Mouse (Mus musculus) bone marrow macrophage, adult 2 months (primary cell): ENCODE measurements around the gene Depdc5. TPM values are rescaled to one million over a fixed set of nuclear protein-coding genes. Genes with fewer than 3 reads are reported as not detected.

Experiments
- H3K27ac ChIP-seq: 2 replicates; pipeline ENCODE4 v1.5.1; 2012; ENCODE audit warnings: low read depth, low read length; ENCODE audit not compliant: insufficient read depth
- H3K4me1 ChIP-seq: 2 replicates; pipeline ENCODE4 v1.6.1; 2012; ENCODE audit warnings: low read length; ENCODE audit not compliant: control insufficient read depth, insufficient read depth
- H3K4me3 ChIP-seq: 2 replicates; pipeline ENCODE4 v1.5.1; 2012; ENCODE audit warnings: mild to moderate bottlenecking, low read length, moderate library complexity; ENCODE audit not compliant: insufficient read depth
- CTCF ChIP-seq: IDR thresholded peaks from 2 replicates; pipeline ENCODE4 v1.5.1; 2012; ENCODE audit warnings: low read depth, mild to moderate bottlenecking, low read length, moderate library complexity
- POLR2A ChIP-seq: IDR thresholded peaks from 2 replicates; pipeline ENCODE4 v1.6.1; 2012; ENCODE audit warnings: mild to moderate bottlenecking, low read depth, low read length, borderline replicate concordance
- polyA plus RNA-seq: library from polyadenylated mRNA; stranded (reverse); fragments of >200 nt; gene quantifications from 2 replicates; pipeline ENCODE4 v1.2.4, GENCODE M21; 2012; ENCODE audit not compliant: missing spikeins, insufficient read depth, insufficient read length

The Depdc5 gene
- polyA plus RNA-seq, 1 experiment: 21.0 TPM

- Histone ChIP-seq H3K27ac (no peak overlapping the region), H3K4me1 (peaks cover 28% of the 10 kb centered on the region), H3K4me3 (no peak overlapping the region)
- TF ChIP-seq CTCF (no peak), POLR2A (no peak)
Measured at GRCm38 (mm10) chr5:32996560-32996959, 133.1 kb downstream of the Depdc5 start.

- H3K4me1 ChIP-seq: peaks cover 29% of the 10 kb centered on the region
- TF ChIP-seq POLR2A: no peak
- no peak for TF ChIP-seq CTCF
- no peak overlapping the region for H3K4me3 ChIP-seq
- no peak overlapping the region for H3K27ac ChIP-seq
Measured at GRCm38 (mm10) chr5:32997686-32998085, 134.2 kb downstream of the Depdc5 start.

DNA sequence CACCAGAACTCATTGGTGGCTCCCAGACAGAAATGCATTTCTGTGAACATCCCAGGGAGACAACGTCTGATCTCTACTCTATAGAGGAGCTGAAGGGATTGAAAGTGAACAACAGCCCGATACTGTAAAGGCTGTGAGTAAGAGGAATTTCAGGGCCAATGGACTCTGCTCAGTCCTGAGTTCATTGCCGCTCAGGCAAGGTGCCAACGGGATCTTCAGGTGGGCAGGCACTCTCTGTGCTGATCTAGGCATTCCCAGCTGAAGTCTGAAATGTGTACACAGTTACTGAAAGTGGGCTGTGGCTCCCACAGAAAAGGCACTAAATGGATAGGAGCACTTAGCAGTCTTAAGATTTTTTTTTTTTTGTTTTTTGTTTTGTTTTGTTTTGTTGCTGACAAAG is 135.3 kb downstream of the Depdc5 start:
- Histone ChIP-seq H3K4me3 (no peak overlapping the region), H3K27ac (no peak overlapping the region), H3K4me1 (peaks cover 40% of the 10 kb centered on the region)
- no peak for TF ChIP-seq CTCF
- no peak for TF ChIP-seq POLR2A

- Histone ChIP-seq H3K4me1 (peaks cover 47% of the 10 kb centered on the region), H3K27ac (no peak overlapping the region), H3K4me3 (no peak overlapping the region)
- TF ChIP-seq POLR2A: no peak
- no peak for TF ChIP-seq CTCF
Measured at GRCm38 (mm10) chr5:33001111-33001510, 137.6 kb downstream of the Depdc5 start.

DNA sequence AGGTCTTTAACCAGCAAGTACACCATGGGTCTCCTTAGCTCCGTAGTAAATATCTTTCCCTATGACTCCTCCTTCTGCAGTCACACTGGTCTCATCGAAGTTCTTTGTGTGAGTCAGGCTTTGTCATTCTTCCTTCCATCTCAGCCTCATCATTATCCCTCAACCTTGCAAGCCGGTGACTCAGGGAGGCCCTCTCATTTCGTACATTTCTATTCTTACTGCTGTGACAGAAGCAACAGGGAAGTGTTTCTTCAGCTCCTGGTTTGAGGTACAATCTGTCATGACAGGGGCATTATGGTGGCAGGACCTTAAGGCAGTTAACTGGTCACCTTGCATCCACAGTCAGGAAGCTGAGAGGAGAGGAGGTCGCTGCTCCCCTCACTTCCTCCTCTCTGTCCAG is 139.3 kb downstream of the Depdc5 start:
- Histone ChIP-seq H3K27ac (no peak overlapping the region), H3K4me1 (peaks cover 41% of the 10 kb centered on the region), H3K4me3 (no peak overlapping the region)
- TF ChIP-seq POLR2A (no peak), CTCF (no peak)

- H3K27ac ChIP-seq: 0 out of 2 replicates have a peak overlapping the region, but pooled peaks have one; percentile 8
- no peak for TF ChIP-seq POLR2A
- TF ChIP-seq CTCF: no peak
- H3K4me3 ChIP-seq: no peak overlapping the region
- H3K4me1 ChIP-seq: peaks cover 38% of the 10 kb centered on the region
Measured at GRCm38 (mm10) chr5:33003500-33003899, 140.0 kb downstream of the Depdc5 start.

- H3K4me1 ChIP-seq: peaks cover 40% of the 10 kb centered on the region
- H3K4me3 ChIP-seq: no peak overlapping the region
- no peak overlapping the region for H3K27ac ChIP-seq
- TF ChIP-seq CTCF (no peak), POLR2A (no peak)
Measured at GRCm38 (mm10) chr5:33004110-33004509, 140.6 kb downstream of the Depdc5 start.

GRCm38 (mm10) chr5:33005442-33006145 is 142.1 kb downstream of the Depdc5 start:
- Histone ChIP-seq H3K4me3 (no peak overlapping the region), H3K27ac (peak overlapping the region; percentile 55), H3K4me1 (peaks cover 51% of the 10 kb centered on the region)
- no peak for TF ChIP-seq POLR2A
- no peak for TF ChIP-seq CTCF

DNA sequence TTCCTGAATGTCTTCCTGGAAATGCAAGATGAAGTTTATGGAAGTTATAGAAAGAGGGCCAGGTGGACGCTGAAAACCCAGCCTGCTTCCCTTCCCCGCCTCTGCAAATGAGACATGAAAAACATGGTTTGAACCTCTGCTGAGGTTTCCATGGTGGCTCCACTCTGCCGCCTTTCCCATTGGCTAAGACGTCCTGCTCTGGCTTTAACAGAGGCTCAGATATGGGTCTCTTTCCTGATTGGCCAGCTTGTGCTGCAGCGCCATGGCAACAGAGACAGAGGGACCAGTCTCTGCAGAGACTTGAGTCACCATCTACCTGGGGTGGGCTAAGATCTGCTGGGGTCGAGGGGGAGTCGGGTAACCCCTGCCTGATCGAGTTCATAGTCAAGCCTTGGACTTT is 143.2 kb downstream of the Depdc5 start:
- TF ChIP-seq POLR2A: no peak
- no peak for TF ChIP-seq CTCF
- no peak overlapping the region for H3K27ac ChIP-seq
- H3K4me1 ChIP-seq: peaks cover 54% of the 10 kb centered on the region
- no peak overlapping the region for H3K4me3 ChIP-seq

GRCm38 (mm10) chr5:33007371-33007770 is 143.9 kb downstream of the Depdc5 start:
- Histone ChIP-seq H3K4me1 (peaks cover 54% of the 10 kb centered on the region), H3K4me3 (no peak overlapping the region), H3K27ac (no peak overlapping the region)
- TF ChIP-seq POLR2A: no peak
- TF ChIP-seq CTCF: no peak
